Mouse (Mus musculus) forebrain, embryonic 14.5 days (tissue): ENCODE data around the gene Ccl4. TPM values are rescaled to one million over a fixed set of nuclear protein-coding genes. Genes with fewer than 3 reads are reported as not detected.

Experiments
- ATAC-seq: fragments of 200-750 bp; cut with Nextera tagmentation; 2 replicates; pipeline ENCODE4 v1.8.0; 2017; ENCODE audit warnings: mild to moderate bottlenecking, moderate library complexity
- DNase-seq: peaks from one replicate; pipeline ENCODE4 v3.0.0-alpha.2; 2015; ENCODE audit warnings: low spot score
- H3K27ac ChIP-seq: fragments of 300-500 bp; sonication (generic); 2 replicates; pipeline ENCODE4 v1.5.1; 2014; ENCODE audit warnings: low read depth, mild to moderate bottlenecking, control low read depth, low read length, moderate library complexity
- H3K27me3 ChIP-seq: fragments of 300-500 bp; sonication (generic); replicated peaks from 2 replicates; pipeline ENCODE4 v1.6.1; 2014; ENCODE audit warnings: low read length, control low read depth, mixed read lengths; ENCODE audit not compliant: control insufficient read depth, insufficient read depth
- H3K36me3 ChIP-seq: fragments of 300-500 bp; sonication (generic); 2 replicates; pipeline ENCODE4 v1.6.1; 2014; ENCODE audit warnings: low read length, control low read depth; ENCODE audit not compliant: control insufficient read depth, insufficient read depth
- H3K4me1 ChIP-seq: fragments of 300-500 bp; sonication (generic); 2 replicates; pipeline ENCODE4 v1.6.1; 2014; ENCODE audit warnings: antibody characterized with exemption, low read length, control low read depth; ENCODE audit not compliant: control insufficient read depth, insufficient read depth
- H3K4me2 ChIP-seq: fragments of 300-500 bp; sonication (generic); 2 replicates; pipeline ENCODE4 v1.6.1; 2014; ENCODE audit warnings: mild to moderate bottlenecking, control low read depth, low read length
- H3K4me3 ChIP-seq: fragments of 300-500 bp; sonication (generic); 2 replicates; pipeline ENCODE4 v1.5.1; 2014; ENCODE audit warnings: low read depth, low read length, control low read depth
- H3K9ac ChIP-seq: fragments of 300-500 bp; sonication (generic); 2 replicates; pipeline ENCODE4 v1.6.1; 2014; ENCODE audit warnings: mild to moderate bottlenecking, low read length, control low read depth, moderate library complexity
- H3K9me3 ChIP-seq: fragments of 300-500 bp; sonication (generic); replicated peaks from 2 replicates; pipeline ENCODE4 v1.6.1; 2016; ENCODE audit warnings: low read length, control low read depth, mixed read lengths; ENCODE audit not compliant: control insufficient read depth
- WGBS: fragments of 180-500 bp; shearing (Covaris S2); extraction: QIAGEN DNeasy Blood & Tissue Kit; methylation state at CpG from one replicate; pipeline ENCODE4 v1.1.7; 2014; 5-methylcytosine and 5-hydroxymethylcytosine counted together
- polyA plus RNA-seq: library from polyadenylated mRNA; unstranded; fragments of >200 nt; fragmentation: Nextera tagmentation; extraction: Ambion mirVana; gene quantifications from 2 replicates; pipeline ENCODE4 v1.2.1, GENCODE M21; 2014

Ccl4 gene
- polyA plus RNA-seq, 1 experiment from 2014 or later = 0.56 TPM

GRCm38 (mm10) chr11:83649305-83649841 lies 13.0 kb upstream of the Ccl4 start, which contains the start of gene Ccl3:
Ccl3 (minus strand) TSS chr11:83649355.
- H3K27ac ChIP-seq = no peak within 1 kb of the TSS
- H3K4me1 ChIP-seq = no peaks in the 10 kb centered on the region
- no peak within 1 kb of the TSS for H3K9ac ChIP-seq
- H3K4me3 ChIP-seq = no peak within 1 kb of the TSS
- no peaks in the 10 kb centered on the region for H3K27me3 ChIP-seq
- WGBS = 82% methylated on average over 8 of the region's 8 CpGs
- no peaks in the 10 kb centered on the region for H3K9me3 ChIP-seq
- no peak within 1 kb of the TSS for H3K4me2 ChIP-seq
- H3K36me3 ChIP-seq = no peaks in the 10 kb centered on the region
- ATAC-seq (no peak), DNase-seq (no peak)

GRCm38 (mm10) chr11:83654606-83655005 lies 7.8 kb upstream of the Ccl4 start:
- ATAC-seq = no peak

DNA sequence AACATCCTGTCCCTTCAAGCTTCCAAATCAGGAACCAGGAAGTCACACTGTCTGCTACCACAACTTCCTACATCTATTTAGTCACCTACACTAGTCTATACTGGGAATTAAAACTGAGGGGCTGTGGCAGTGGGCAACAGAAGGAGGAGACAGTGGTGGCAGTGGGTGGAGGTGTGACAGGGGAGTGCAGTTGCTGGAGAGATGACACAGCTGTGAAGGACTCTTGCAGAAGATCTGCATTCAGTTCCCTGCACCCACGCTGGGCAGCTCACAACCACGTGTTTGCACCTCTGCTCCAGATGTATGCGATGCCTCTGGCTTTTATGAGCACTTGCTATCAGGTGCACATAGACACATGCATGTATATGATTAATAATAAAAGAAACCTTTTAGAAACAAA lies 4.9 kb upstream of the Ccl4 start:
- Histone ChIP-seq H3K27ac (no peak overlapping the region), H3K4me1 (no peaks in the 10 kb centered on the region), H3K27me3 (no peaks in the 10 kb centered on the region), H3K4me3 (no peak overlapping the region), H3K9ac (no peak overlapping the region), H3K4me2 (no peak overlapping the region), H3K36me3 (no peaks in the 10 kb centered on the region), H3K9me3 (no peaks in the 10 kb centered on the region)
- no peak for DNase-seq
- no peak for ATAC-seq
- 89% methylated on average over 3 of the region's 3 CpGs for WGBS

More at GRCm38 (mm10) chr11:83654606-83655005, 7.8 kb upstream of the Ccl4 start:
- WGBS = 90% methylated on average over 8 of the region's 8 CpGs
- Histone ChIP-seq H3K27me3 (no peaks in the 10 kb centered on the region), H3K9ac (no peak overlapping the region), H3K4me1 (no peaks in the 10 kb centered on the region), H3K9me3 (no peaks in the 10 kb centered on the region), H3K27ac (no peak overlapping the region), H3K4me3 (no peak overlapping the region), H3K36me3 (no peaks in the 10 kb centered on the region), H3K4me2 (no peak overlapping the region)
- no peak for DNase-seq

DNA sequence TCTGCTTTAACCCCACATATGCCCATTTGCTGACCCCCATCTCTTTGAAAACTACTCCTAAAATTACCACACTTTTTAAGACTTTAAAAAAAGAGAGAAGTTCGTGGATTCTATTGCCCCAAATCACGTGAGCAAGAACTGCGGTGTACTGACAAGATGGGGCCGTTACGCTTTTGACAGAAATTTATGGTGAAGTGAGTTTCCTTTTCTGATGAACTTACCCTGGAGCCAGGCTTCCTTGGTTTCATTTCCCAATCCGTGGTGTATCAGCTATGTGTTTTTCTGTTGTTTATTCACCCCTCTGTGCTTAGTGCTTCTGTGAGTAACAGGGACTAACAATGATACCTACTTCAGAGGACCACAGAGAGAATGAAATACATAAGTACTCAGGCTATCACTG lies 3.6 kb upstream of the Ccl4 start:
- ATAC-seq = no peak

GRCm38 (mm10) chr11:83663532-83663931 lies 1.1 kb downstream of the Ccl4 start:
- Histone ChIP-seq H3K4me3 (no peak overlapping the region), H3K4me1 (no peaks in the 10 kb centered on the region), H3K9ac (no peak overlapping the region), H3K27me3 (no peaks in the 10 kb centered on the region), H3K36me3 (no peaks in the 10 kb centered on the region), H3K27ac (no peak overlapping the region), H3K4me2 (no peak overlapping the region), H3K9me3 (no peaks in the 10 kb centered on the region)
- 91% methylated on average over 5 of the region's 5 CpGs for WGBS
- DNase-seq (no peak), ATAC-seq (no peak)

More for the DNA sequence above, 3.6 kb upstream of the Ccl4 start:
- no peaks in the 10 kb centered on the region for H3K4me1 ChIP-seq
- H3K4me3 ChIP-seq = no peak overlapping the region
- no peak overlapping the region for H3K9ac ChIP-seq
- 88% methylated on average over 6 of the region's 6 CpGs for WGBS
- H3K27ac ChIP-seq = no peak overlapping the region
- H3K4me2 ChIP-seq = no peak overlapping the region
- H3K36me3 ChIP-seq = no peaks in the 10 kb centered on the region
- no peaks in the 10 kb centered on the region for H3K27me3 ChIP-seq
- H3K9me3 ChIP-seq = no peaks in the 10 kb centered on the region
- no peak for DNase-seq

DNA sequence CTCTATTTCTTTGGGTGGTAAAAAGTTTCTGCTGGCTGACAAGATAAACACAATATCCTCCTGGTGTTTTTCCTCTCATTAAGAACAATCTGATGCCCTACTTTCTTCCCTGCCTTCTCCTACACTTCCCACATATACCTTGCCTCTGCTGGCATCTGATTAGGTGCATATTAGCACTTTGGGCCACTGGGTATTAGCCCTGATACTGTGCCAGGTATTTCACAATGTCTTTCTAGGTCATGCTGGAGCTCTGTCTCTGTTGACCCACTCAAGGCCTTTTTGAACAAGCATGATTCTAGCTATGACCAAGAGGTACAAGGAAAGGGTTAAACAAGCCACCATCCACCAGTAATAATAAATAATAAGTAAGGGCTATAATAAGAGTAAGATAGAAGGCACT lies 9.4 kb downstream of the Ccl4 start:
- no peak for DNase-seq
- H3K4me3 ChIP-seq = no peak overlapping the region
- no peak overlapping the region for H3K4me2 ChIP-seq
- H3K9me3 ChIP-seq = no peaks in the 10 kb centered on the region
- no peaks in the 10 kb centered on the region for H3K27me3 ChIP-seq
- H3K9ac ChIP-seq = no peak overlapping the region
- no peak overlapping the region for H3K27ac ChIP-seq
- no peak for ATAC-seq
- no peaks in the 10 kb centered on the region for H3K36me3 ChIP-seq
- no peaks in the 10 kb centered on the region for H3K4me1 ChIP-seq

DNA sequence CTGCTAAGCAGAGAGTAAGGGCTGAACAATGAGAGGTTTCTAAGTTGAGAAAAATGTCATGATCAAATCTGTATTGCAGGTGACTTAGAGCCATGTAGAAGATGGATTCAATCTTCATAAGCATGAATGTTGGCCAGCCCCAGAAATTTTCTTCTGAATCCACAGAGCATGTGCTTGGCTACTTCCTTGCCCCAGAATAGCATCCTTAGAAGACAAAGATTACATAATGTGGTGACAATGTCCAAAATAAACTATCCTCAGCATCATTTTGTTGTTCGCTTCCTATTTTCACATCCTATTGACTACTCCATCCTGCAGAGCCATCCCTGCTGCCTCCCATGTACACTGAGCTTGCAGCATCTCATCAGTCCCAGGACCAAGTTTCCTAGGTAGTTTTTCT lies 13.3 kb downstream of the Ccl4 start:
- 97% methylated on average over 1 of the region's 1 CpGs for WGBS
- Histone ChIP-seq H3K9me3 (no peaks in the 10 kb centered on the region), H3K4me2 (no peak overlapping the region), H3K27me3 (no peaks in the 10 kb centered on the region), H3K27ac (no peak overlapping the region), H3K4me3 (no peak overlapping the region), H3K4me1 (no peaks in the 10 kb centered on the region), H3K36me3 (no peaks in the 10 kb centered on the region), H3K9ac (no peak overlapping the region)
- DNase-seq (no peak), ATAC-seq (no peak)

- no peaks in the 10 kb centered on the region for H3K4me1 ChIP-seq
- no peaks in the 10 kb centered on the region for H3K27me3 ChIP-seq
- H3K9ac ChIP-seq = no peak overlapping the region
- no peak overlapping the region for H3K4me3 ChIP-seq
- ATAC-seq = no peak
- WGBS = 84% methylated on average over 1 of the region's 1 CpGs
- no peak overlapping the region for H3K27ac ChIP-seq
- no peaks in the 10 kb centered on the region for H3K36me3 ChIP-seq
- no peak overlapping the region for H3K4me2 ChIP-seq
- no peak for DNase-seq
- H3K9me3 ChIP-seq = no peaks in the 10 kb centered on the region
These were observed 27.5 kb downstream of the Ccl4 start for GRCm38 (mm10) chr11:83689918-83690317.

DNA sequence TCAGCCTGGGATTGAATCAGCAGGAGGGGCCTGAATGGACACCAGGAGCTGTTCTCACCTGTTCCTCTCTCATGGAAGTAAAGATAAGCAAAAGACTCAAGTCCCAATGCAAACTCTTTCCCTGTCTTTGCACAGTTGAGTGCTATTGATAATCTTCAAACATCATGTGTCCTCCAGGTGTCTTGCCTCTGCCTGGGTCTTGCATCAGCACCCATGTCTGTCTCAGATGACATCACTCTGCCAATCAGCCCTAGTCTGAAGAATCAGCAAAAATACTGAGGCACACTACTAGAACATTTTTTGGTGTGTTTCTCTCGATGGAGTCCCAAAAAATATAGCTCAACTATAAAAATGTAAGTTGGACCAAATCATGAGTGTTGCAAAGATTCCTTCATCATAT lies 29.6 kb downstream of the Ccl4 start:
- no peaks in the 10 kb centered on the region for H3K4me1 ChIP-seq
- H3K36me3 ChIP-seq = no peaks in the 10 kb centered on the region
- 62% methylated on average over 1 of the region's 1 CpGs for WGBS
- no peaks in the 10 kb centered on the region for H3K9me3 ChIP-seq
- no peak for ATAC-seq
- H3K27ac ChIP-seq = no peak overlapping the region
- H3K9ac ChIP-seq = no peak overlapping the region
- no peaks in the 10 kb centered on the region for H3K27me3 ChIP-seq
- no peak overlapping the region for H3K4me2 ChIP-seq
- H3K4me3 ChIP-seq = no peak overlapping the region
- DNase-seq = no peak
